Mouse (Mus musculus): Measurements from ENCODE around the gene Pitpnm2.

The Pitpnm2 gene

DNA sequence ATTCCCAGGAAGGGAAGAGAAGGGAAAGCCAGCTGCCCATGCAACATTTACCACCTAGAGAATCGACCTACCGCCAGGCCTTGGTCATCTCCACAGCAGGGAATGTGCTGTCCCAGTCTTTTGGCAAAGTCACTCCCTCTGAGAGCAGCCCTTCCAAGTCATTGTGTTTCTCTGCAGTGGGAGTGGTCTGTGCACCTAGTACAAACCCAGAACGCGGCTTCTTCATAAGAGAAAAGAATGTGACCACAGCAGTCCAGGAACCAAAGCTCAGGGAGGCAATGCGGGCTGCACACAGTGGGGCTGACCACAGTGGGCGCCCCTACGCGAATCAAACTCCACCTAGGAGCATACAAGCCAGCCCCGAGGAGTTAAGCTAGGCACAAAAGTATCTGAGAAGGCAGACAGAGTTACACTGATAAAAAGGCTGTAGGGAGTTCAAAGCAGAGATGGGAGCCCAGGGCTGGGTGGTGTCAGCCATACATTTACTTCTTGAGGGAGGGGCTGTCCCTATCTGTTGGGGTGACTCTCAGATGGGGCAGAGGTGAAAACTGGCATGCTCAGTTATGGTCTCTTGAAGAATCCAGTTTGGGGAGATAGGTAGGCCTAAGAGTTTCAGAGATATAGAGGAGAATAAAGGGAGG lies 1.5 kb downstream of the Pitpnm2 start:
- no peak for DNase-seq (ENCODE audit: low spot score in 2 of 2)

DNA sequence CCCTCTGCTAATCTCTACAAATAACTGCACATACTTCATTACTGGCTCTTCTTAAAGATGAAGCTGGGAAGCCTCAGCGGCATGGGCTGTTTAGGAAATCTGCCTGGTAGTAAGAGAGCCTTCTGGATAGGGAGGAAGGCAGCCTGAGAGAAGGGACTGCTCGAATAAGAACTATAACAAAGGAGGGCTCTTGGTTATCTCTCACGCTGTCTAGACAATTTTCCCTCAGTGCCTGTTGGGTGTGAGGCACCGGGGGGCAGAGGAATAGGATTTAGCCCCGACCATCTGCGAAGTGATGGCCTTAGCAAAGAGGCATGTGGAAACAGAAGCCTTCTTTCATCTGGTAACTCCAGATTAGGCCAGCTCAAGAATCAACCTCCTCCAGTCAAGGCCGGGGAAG lies 2.3 kb downstream of the Pitpnm2 start:
- no peak for DNase-seq (ENCODE audit: low spot score in 2 of 2)

DNA sequence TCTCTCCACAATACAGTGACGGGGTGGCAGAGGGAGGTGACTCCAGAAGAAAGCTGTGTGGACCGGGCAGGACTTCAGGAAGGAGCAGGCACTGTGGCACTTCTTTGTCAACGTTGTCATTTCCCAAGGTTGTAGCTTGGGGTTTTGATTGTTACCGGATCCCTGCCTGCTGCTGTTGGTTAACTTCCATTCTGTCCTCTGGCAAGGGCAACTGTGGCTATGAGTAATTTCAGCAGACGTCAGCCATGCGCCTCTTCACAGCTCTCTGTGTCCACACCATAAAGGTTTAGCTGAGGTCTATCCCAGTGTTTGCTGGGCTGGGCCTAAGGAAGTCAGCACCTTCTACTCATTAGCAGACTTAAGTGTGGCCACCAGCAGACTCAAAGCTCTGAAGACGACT lies 4.7 kb downstream of the Pitpnm2 start:
- no peak for DNase-seq (ENCODE audit: low spot score in 2 of 2)

DNA sequence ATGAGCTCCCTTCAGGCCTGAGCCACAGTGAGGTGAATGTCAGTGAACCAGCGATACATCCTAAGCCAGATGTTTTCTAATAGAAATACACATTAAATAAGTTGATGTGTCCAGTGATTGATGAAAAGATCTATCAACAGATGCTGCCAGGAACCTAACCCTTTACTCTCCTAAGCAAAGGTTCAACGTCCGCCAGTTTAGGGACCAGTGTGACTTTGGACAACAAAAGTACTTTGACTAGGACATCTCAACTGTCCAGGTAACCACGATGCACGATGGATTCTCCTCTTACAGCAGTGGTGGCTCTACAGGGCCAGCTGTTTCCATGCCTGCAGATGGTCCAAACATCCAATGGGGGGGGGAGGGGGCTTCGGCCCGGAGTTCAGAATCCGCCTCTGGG lies 5.1 kb downstream of the Pitpnm2 start:
- no peak for DNase-seq (ENCODE audit: low spot score in 2 of 2)

DNA sequence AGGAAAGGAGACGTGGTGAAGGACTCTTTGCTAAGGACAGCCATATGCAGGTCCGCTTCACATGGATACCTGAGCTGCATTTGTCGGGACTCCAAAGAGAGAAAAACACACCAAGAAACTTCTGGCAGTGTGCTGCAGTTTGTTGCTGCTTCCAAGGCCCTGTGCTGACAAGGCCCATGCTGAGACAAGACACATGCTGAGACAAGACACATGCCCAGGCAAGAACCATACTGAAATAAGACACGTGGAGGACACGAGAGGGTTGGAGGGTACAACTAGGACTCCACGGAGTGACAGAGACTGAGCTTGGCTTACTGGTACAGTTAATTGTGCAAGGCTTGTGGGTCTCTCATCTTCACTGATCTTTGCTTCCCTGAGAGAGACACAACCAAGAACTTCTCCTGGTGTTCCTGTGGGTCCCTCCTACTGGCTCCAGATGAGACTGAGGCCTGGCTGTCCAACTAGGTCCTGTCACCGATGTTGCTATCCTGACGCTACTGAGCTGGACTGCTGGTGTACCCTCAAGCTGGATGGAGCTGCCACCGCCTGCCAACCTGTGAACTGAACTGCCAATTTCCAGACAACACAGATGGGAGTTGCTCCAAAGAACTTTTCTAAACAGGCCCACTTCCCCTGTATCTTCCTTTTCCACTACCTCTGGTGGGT lies 6.2 kb downstream of the Pitpnm2 start:
- no peak for DNase-seq (ENCODE audit: low spot score in 2 of 2)

DNA sequence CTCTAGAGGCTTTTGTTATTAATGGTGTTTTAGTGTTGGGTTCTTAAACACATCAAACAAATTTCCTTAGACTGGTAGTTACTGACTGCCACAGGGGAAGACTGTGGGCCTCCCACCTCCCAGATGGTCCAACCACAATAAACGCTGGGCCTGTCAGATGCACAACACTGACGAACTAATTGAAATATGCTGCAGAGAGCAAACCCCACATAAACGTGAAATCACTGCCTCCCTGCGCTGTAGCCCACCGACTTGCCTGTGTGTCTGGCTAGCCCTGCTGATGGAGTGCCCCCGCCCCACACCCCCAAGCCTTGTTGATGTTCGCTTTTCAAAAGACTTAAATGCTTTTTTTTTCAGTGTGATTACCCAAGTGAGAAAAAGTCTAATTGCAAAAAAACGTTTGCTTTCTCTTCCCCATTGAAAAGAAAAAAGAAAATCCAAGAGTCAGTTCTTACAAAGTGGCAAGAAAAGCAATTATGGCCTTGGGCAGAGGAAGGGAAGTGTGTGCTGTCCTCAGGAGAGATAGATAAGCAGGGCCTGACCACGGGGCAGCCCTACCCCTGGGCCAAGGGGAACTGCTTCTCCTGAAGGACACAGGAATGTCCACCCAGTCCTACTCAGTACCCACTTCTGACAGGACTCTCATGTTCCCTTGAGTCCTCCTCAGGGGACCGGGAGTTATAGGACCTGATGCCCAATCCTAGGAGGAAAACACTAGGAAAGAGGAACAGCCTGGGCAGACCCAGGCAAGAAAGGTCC lies 7.7 kb downstream of the Pitpnm2 start:
- DNase-seq (ENCODE audit: low spot score in 2 of 2), result no peak

DNA sequence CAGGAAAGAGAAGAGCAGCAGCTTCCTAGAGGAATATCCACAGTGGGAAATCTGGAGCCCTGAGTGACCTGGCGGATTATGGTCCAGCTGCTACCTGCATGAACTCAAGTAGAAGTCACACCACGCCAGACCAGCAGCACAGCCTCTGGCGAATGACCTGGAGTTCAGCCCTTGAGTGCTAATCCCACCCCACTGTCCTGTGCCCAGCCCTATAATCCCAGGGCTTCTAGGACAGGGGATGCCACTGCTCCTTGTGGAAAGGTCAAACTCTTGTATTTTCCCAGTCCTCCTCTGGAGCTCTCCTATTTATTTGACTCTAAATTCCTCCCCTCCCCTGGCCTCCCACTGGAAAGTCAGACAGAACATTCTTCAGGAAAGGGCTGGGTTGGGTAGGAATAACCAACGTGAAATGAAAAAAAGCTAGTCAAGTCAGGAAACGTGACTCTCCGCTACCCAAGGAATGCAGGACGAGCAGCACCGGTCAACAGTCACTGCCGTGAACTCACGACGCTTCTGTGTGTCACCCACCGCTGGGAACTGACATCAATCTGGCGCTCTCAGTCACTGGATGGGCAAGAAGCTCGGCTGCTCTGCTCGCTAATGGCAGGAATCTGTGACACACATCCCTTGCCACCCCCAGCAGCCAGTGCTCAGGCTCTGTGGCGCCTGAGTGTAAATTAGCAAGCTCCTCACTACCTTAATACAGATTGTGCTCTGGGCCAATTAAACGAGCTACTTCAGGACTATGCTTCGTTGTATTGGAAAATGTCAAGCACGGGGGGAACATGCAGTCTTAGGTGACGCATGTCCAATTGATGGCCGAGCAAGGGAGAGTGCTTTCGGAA lies 8.5 kb downstream of the Pitpnm2 start:
- no peak for DNase-seq (ENCODE audit: low spot score in 2 of 2)

DNA sequence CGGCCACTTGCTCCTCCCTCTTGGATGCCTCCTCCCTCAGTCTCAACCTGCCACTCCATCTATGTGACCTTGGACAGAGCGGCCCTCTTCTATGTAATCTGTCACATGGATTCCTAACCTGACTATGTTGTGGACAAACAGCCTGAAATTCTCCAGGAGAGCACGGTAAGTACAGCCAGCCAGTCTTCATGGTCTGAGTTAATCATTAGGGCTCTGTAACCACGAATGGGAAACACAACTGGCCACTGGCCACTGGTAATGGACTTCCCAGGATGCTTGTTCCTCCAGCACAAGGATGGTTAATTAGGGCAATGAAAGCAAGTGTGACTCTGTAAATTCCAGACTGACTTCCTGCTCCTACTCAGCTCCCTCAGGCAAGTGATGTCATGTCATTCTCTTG lies 13.4 kb downstream of the Pitpnm2 start:
- no peak for DNase-seq (ENCODE audit: low spot score in 2 of 2)

DNA sequence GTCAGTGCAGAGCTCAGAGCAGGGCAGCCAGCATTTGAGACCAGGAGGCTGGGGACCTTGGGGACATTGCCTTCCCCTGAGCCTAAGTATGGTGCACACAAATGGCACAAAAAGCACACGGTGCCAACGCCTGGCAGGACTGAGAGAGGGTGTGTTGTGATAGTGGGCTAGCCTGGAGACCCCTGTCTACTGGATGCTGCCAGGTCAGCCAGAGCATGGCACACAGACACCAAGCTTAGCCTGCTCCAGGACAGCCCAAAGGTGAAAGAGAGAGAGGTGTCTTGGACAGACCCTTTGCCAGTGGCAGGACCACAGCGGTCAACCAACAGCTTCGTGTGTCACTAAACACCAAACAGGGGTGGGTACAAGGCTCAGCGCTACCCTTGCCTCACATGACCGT lies 14.8 kb downstream of the Pitpnm2 start:
- DNase-seq (ENCODE audit: low spot score in 2 of 2), result no peak

DNA sequence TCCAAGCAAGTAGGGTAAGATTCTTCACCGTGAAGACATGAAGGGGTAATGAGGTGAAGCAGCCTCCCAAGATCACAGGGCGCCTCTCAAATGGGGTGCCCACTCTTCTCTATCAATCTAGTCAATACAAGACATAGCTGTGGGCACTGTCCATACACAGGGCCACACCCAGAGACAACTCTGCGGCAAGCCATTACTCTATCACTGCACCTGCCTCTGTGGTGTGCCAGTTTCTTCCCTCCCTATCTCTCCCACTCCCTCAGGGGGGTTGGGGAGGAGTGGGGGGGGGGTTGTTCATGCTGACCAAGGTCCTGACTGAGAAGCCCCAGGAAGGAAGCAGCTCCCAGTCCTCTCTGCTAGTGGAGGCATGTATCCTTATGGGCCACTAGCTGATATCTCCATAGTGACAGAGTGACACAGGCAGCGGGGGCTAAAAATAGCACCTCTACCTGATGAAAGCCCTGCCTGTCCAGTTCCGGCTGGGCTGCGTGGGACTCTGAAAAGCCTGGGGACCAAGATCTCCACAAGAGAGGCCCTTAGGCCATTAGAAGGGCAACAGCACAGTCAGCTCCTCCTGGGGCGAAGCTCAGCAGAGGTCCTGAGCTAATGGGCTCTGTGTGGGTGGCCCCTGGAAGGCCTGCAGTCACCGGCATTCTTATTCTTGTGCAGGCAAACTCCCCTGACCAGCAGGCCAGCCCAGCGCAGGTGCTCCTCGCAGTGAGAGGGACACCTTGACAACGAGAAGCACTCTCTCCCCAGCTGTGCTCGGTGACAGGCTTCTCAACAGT lies 15.5 kb downstream of the Pitpnm2 start:
- no peak for DNase-seq (ENCODE audit: low spot score in 2 of 2)

DNA sequence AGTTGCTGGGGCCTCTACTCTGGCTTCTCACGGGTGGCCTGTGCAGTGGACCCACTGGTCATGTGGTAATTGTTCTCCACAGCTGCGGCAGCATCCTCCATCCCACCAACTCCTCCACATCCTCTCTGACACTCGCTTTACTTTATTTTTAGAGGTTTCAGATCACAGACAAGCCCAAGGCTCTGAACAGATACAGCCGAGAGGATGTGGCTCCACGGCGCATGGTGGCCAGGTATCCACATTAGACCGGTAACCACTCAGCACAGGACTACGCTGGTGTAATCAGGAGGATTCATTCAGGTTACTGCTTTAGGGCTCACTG lies 16.5 kb downstream of the Pitpnm2 start:
- DNase-seq (ENCODE audit: low spot score in 2 of 2), result no peak

DNA sequence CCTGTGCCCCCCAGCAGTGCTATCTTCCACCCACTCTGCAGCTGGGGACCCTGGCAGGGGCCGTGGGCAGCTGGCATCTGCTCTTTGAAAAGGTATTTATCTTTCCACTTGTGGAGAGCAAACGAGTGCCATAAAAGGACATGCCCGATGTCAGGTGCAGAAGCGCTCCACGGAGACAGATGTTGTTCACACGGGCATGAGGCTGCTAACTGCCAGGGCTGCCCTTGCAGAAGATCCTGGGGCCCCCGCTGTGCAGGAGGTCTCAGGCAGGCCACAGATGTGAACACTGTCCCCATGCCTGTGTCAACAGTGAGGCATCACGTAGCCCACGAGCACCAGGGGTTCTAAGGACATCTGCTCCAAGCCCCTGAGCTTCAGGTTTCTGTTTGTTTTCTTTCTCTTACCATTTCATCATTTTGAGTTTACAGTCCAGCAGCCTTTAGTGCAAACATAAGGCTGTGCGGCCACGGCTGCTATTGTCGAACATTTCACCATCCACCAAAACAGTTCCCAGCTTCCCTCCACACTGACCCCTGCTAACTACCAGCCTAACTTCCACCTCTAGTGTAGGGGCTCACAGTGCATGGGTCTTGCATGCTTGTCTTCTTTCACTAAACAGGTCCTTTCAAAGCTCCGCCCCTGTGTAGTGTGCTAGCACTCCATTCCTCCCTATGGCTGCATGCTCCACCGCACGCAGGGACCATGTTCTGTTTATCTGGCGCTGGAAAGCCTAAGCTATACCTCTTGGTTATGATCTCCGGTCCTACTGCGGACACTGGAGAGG lies 17.0 kb downstream of the Pitpnm2 start:
- DNase-seq (ENCODE audit: low spot score in 2 of 2), result no peak

DNA sequence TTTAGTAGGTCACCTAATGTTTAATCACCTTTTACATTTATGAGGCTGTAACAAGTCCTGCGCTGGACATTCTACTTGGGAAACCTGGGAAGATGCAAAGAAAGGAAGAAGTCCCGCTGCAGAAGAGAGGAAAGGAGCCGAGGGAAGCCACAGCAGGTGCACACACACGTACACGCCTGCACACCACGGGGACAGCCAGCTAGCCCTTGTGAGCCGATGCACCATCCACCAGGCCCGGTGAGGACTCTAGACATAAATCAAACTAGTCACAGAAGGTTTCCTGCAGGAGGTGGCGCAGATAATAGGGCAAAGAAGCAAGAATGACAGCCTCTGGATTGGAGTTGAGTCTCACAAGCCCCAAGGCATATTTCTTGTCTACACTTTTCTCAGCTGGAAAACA lies 19.1 kb downstream of the Pitpnm2 start:
- no peak for DNase-seq (ENCODE audit: low spot score in 2 of 2)

DNA sequence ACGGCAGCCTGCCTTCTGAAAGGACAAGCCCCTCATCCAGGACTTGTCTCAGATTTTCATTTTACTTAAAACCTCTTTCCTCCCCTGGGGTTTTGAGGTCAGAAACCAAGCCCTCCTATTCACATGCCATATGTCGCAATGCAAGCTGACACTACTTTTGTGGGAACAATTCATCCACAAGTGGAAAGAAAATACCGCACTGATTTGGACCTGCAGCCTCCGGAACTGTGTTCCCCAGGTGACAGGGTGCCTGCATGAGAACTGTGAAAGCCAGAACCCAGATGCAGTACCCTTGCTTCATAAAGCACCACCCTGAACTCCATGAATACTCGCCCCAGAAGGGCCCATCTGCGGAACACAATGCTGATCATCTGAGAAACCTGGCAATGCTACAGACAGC lies 22.4 kb downstream of the Pitpnm2 start:
- DNase-seq (ENCODE audit: low spot score in 2 of 2), result no peak

DNA sequence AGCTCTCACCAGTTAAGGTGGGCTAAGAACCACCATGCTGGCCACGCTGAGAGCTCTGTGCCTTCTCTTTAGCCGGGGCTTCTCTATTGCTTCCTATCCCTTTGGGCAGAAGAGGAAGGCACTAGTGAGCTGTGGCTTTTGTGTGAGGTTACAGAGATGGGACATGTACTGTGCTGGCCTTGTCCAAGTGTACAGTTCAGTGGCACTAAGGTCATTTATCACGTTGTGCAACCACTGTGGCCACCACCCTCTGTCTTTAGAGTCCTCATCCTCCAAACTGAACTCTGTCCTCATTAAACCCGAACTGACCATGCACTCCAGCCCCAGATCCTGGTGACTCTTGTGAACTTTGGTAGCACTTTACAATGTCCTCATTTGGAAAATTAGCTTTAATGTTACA lies 23.1 kb downstream of the Pitpnm2 start:
- DNase-seq (ENCODE audit: low spot score in 2 of 2), result no peak

DNA sequence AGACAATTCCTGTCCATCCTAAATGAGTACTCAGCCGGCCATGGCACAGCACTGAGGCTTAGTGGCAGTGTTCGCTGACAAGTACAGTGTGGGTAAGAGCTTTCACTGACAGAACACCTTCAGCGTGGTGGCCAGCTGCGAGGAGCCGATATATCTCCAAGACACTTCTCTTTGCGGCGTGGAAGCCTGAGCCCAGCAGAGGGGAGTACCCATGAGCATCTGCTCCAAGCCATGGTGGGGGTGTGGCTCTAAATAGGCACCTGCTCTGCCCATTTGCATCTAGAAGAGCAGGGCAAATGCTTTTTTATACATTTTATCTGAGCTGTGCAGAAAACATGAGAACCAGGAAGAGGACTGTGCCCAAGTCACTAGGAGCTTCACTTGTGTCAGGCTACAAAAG lies 23.7 kb downstream of the Pitpnm2 start:
- DNase-seq (ENCODE audit: low spot score in 2 of 2), result no peak

DNA sequence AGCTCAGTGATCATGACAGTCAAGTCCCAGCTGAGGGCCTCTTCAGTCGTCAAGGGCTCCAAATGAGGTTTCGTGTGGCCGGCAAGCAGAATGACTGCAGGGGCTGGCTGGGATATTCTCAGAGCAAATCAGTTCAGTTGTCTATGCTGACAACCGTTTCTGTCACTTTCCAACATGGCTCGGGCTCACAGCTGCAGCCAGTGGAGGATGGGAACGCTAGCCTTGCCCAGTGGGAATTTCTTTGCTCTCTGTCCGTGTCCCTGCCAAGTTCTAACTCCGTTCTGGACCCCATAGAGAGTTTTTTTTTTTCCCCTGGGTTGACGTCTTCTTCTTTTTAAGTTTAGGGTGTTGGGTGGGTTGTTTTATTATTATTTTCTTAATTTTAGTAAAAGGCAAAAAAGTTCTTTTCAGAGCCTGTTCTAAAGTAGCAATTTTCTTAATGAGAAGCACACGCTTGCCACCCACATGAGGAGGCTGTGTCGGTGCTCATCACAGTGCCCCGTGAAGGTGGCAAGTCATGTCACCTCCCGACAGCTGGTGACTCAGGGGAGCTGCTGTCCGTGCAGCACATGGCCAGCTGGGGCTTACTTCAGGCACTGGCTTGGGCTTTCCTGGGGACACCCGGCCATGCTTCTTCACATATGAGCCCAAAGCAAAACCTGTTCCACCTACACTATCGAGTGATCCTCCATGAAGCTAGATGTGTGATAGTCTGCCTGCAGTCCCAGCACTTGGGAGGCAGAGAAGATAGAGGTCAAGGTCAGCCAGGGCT lies 25.1 kb downstream of the Pitpnm2 start:
- no peak for DNase-seq (ENCODE audit: low spot score in 2 of 2)

DNA sequence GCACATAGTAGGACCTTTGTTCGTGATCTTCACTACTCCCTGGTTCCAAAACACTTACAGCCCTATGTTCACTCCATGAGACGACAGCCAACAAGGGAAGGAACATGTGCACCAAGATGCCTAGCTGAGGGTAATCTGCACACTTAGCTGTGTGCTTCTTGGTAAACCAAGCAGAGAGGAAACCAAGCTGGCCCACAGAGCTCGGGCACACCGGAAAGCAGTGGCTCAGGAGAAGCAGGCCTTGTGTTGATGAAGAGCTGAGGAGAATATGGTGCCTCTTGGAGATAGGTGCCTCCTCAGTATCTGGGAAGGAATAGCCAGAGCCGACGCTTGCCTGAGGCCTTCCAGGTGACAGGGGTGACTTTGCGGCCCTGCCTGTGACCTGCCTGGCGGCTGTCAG lies 26.0 kb downstream of the Pitpnm2 start:
- DNase-seq (ENCODE audit: low spot score in 2 of 2), result no peak

DNA sequence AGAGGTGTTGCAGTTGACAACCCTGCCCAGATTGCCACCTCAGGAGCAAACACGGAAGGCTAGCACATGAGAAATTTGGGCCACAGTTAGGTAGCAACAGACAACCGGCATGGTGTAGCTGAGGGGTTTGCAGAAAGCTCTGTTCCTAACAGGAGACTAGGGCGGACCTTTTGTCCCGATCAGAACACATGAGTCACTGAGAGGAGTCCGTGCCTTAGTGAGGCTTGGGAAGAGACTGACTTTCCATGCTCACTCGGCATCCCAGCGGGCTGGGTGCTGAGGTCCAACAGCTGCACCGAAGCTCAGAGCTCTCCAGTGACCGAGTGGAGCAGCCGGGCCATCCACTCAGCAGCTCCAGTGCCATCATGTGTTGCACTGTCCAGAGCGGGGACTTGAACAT lies 26.9 kb downstream of the Pitpnm2 start:
- DNase-seq (ENCODE audit: low spot score in 2 of 2), result no peak

DNA sequence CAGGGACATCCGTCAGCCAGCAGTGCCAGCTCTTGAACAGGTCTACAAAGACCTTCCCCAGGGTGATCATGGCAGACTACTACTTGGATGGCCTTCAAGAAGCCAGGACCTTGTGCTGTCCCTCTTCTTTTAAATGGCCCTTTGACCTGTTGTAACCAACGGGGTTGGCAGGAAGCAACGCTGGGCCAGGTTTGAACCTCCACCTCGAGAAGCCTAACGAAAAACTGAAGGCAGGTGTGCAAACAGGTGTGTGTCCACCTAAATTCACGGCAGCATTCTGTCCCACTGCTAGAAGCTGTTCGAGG lies 27.9 kb downstream of the Pitpnm2 start:
- DNase-seq (ENCODE audit: low spot score in 2 of 2), result no peak
